Mouse (Mus musculus): ENCODE results near the gene Etfa.

Etfa gene

GRCm38 (mm10) chr9:55512027-55512543, at the start of gene Etfa:
TSS of gene Etfa (minus strand) at chr9:55512243.
- peak; percentile 96 for DNase-seq (ENCODE audit: low spot score in 2 of 2)

DNA sequence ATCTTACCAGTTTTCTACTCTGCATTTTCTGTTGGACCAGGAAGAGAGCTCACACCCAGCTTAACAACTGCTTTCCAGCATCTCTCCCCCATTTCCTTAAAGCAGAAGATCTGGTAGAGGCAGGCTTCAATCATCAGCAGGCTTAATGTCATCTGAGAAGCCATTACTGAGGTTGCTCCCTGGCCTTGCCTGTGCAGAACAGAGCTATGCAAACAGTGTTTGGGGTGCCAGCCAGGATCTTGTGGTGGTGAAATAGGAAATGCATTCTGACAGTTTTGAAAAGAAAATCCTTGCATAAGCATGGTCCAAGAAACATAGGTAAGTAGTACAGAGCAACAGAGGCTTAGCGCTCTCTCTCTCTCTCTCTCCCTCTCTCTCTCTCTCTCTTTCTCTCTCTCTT, 48.9 kb upstream of the Etfa start:
- DNase-seq (ENCODE audit: low spot score in 2 of 2) = no peak

DNA sequence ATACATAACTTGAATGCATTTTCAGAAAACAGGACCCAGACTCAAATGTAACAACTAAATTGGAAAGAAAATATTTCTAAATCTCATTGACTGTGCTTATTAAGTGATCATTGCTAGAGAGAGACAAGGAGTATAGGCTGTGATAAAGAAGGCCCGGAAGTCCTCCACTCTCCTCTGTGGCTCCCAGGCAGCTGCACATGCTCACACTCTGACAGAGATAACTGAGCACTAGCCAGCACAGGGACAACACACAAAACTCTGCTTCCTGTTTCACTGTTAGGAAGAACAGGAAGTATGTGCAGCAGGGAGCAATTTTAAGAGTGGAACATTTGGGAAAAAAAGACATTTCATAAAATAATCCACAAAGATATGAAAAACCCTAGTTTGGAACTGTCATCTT, 42.9 kb upstream of the Etfa start:
- DNase-seq (ENCODE audit: low spot score in 2 of 2) = no peak

DNA sequence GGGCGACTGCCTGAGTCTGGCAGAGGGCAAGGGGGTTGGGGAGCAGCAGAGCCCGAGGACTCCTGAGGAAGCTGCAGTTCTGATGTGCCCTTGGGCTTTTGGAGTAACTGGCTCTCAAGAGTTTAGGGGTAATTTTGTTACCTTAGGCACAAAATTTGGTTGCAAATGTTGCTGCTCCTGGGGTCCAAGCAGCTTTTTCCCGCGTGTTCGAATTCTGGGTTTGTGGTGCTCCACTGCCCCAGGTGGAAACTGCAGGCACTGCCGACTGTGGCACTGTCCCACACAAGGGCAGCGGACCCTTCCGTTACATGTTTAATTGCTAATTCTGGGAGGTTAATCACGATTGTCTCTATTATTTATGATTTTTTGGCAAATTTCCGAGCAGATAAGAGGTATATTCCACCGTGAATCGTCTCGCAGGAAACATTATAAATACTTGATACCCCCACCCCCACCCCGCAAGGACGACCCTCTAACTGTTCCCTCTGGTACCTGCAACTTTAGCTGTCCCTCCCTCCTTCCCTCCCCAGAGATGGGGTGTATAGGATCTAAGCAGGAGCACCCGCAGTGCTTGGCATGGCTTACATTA, 37.4 kb upstream of the Etfa start:
- no peak for DNase-seq (ENCODE audit: low spot score in 2 of 2)

DNA sequence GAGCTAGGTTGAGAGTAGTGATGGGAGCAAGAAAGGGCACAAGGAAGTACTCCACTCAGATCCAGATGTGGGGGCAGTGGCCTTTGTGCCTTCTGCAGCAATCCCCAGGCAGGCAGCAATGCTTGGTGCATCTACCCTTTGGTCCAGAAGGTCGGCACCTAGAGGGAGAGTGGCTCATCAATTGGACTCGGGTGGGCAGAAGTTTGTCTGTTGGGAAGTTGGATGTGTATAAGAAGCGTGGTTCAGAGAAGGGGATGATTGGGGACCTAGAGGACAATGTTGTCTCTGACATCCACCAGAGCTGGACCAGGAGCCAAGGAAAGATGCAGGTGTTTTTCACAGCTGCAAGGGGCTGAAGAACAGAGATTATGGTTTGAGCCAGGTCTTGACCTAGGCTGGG, 36.8 kb upstream of the Etfa start:
- DNase-seq (ENCODE audit: low spot score in 2 of 2) = no peak

DNA sequence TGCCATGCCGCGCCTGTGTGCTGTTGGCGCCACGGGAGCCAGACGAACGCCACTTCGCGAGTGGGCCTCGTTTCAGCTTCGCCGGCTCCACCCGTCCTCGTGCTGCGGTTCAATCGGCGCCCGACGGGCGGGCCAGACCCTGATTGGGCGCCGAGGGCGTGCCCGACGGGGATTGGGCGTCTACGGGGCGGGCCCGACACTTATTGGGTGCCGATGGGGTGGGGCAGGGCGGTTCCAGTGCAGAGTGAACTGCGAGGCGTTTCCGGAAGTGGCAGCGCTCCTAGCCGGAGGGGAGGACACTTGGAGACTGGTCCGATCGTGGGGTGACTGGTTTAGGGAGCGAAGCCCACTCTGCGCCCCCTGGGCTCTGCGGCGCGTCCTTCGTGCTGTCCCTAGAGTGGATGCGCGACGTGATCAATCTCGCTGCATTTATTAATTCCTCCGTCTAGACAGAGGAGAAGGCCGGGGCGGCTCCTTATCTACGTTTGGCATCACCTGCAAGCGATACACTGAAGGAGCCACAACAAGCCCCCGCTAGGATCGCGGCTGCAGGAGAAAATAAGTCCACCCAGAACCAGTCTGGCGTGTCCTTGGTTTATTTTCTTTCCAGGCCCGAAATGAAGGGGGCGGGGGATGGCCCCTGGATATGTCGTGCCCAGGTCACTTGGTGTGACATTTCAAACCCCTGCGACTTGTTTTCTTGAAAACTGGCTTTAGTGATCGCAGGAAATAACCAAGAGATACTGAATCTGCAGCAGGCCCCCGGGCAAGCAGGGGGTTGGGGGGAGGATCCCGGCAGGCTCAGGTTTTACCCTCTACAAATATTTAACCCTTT, 34.4 kb upstream of the Etfa start:
- peak in 1 of 2 experiments; percentile 10 for DNase-seq (ENCODE audit: low spot score in 2 of 2)

DNA sequence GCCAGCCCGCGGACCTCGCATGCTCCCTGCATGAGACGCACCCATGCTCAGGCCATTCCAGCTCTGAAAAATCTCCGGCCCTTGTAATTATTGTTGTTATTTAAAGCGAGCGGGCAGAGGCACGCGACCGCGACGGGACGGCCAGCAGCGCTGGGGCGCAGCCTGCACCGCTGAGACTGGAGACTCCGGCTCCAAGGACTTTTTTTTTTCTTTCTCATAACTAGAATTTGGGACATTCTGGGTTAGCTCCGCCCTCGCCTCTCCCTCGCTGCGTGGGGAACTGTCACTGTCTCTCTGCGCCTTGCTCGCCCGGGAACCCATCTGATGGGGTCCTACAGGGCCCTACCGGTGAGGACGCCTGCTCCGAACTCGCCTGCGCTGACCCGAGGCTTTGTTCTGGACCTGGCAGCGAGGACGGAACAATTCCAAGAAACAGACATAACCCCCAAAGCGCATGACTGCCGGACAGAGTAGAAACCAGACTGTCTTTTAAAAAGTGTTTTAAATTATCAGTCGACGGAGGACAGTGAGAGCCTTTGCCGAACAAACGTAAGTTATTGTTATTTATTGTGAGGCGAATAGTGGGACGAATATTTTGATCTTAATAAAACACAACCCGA, 33.6 kb upstream of the Etfa start:
- peak in 1 of 2 experiments; percentile 11 for DNase-seq (ENCODE audit: low spot score in 2 of 2)

DNA sequence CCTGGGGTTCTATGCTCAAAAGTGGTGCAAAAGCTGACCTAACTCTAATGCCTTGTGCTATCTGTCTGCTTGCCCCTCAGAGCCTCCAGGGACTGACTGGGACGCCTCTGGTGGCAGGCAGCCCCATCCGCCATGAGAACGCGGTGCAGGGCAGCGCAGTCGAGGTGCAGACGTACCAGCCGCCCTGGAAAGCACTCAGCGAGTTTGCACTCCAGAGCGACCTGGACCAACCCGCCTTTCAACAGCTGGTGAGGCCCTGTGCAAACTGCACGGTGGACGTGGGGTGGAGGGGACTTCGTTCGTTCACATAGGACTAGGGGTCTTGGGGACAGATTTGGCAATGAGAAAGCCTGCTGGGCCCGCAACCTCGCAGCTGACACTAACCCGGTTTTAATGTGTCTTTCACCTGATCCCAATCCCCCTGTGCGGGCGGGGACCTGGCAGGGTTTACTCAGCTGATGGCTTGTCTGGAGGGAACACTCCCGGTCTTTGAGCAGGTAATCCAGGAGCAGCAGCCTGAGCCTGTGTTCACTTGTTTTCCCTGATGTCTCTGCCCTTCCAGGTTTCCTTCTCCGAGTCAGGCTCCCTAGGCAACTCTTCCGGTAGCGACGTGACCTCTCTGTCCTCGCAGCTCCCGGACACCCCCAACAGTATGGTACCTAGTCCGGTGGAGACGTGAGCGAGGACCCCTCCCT, 33.0 kb upstream of the Etfa start:
- peak in 1 of 2 experiments; percentile 25 for DNase-seq (ENCODE audit: low spot score in 2 of 2)

DNA sequence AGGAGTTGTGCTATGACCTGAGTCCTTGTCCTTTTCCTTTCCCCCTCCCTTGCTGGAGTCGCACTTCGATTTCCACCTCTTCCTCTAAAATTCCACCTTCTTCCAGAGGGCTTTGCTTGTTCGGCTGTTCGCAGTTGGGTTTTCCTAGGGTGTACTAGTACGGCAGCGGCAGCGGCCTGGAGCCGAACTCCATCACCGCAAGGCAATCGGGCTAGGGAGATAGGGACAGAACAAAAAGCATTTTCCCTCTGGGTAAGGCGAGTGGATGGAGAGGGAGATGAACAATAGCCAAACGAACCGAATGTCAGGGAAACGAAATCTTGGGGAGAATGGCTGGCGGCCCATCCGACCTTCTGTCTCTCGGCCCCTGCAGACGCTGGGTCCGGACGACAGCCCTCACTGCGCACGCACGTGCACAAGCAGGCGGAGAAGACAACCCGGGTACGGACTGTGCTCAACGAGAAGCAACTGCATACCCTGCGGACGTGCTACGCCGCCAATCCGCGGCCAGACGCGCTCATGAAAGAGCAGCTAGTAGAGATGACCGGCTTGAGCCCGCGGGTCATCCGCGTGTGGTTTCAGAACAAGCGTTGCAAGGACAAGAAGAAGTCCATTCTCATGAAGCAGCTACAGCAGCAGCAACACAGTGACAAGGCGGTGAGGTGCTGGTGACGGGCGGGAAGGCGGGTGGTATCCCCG, 31.8 kb upstream of the Etfa start:
- peak in 1 of 2 experiments; percentile 37 for DNase-seq (ENCODE audit: low spot score in 2 of 2)

DNA sequence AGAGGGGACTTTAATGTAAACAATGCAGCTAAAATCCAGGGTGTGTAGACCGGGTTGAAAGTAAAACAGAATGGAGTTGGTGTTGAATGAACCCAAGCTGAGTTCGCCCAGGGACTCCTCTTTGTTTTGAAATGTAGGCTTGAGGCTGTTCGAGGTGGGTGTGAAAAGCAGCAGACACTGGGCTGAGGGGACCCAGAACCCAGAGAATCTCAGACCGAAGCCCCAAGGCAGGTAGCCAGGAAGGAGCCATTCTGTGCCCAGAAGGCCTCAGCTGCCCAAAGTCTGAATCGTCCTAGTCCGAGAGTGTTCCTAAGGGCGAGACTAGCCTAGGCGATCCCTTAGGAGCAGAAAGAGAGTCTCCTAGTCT, 31.3 kb upstream of the Etfa start:
- DNase-seq (ENCODE audit: low spot score in 2 of 2) = peak in 1 of 2 experiments; percentile 26

GRCm38 (mm10) chr9:55542366-55543325, 30.6 kb upstream of the Etfa start:
- no peak for DNase-seq (ENCODE audit: low spot score in 2 of 2)

DNA sequence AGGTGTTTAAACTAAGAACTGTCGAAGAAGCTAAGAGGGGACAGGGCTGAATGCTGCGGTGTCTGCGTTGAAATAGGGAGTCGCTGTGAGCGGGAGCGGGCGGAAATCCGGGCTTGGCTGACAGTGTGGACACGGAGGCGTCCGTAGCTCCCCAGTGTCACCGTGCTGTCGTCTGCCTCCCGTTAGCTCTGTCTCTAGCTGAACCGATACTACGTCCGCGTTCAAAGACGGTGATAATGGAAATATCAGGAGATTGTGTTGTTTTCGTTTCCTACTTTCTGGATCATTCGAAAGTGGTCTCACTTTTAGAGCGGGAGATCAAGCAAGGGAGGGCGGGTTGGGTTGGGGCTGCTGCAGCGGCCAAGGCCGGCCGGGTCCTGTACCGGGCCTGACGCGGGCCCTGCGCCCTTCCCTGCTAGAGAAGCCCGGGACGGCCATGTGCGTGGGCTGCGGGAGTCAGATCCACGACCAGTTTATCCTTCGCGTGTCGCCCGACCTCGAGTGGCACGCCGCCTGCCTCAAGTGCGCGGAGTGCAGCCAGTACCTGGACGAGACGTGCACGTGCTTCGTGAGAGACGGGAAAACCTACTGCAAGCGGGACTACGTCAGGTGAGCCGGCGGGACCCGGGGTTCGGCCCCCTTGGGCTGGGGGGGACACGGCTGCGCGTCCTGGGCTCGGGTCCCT, 29.8 kb upstream of the Etfa start:
- DNase-seq (ENCODE audit: low spot score in 2 of 2) = peak in 1 of 2 experiments; percentile 33

GRCm38 (mm10) chr9:55540888-55541287, 28.8 kb upstream of the Etfa start:
- peak; percentile 24 to 31 for DNase-seq (ENCODE audit: low spot score in 2 of 2)

- no peak for DNase-seq (ENCODE audit: low spot score in 2 of 2)
Measured at GRCm38 (mm10) chr9:55540391-55540770, 28.3 kb upstream of the Etfa start.

- no peak for DNase-seq (ENCODE audit: low spot score in 2 of 2)
Measured at GRCm38 (mm10) chr9:55539661-55540390, 27.8 kb upstream of the Etfa start.

- DNase-seq (ENCODE audit: low spot score in 2 of 2) = no peak
Measured at GRCm38 (mm10) chr9:55539006-55539405, 27.0 kb upstream of the Etfa start.

- no peak for DNase-seq (ENCODE audit: low spot score in 2 of 2)
Measured at GRCm38 (mm10) chr9:55538377-55538776, 26.3 kb upstream of the Etfa start, which contains the start of gene Isl2. TSS of gene Isl2 (plus strand) at chr9:55538672.

DNA sequence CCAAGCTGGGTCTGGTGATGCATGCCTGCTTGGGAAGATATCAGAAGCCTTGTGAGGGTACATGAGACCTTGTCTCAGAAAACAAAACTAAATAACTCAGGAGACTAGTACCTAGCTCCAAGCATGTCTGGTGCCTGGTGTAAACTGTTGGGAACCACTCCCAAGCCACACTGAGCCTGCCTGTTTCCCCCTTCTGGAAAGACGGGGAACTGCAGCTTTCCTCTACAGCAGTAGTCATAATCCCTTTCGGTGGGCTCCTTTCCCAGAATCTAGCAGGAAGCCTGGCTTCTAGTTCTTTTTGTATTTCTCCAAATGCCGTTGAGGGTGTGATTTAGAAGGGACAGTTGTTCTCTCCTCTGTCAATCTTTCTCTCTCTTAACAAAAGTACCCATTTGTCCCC, 23.9 kb upstream of the Etfa start:
- peak in 1 of 2 experiments; percentile 50 for DNase-seq (ENCODE audit: low spot score in 2 of 2)

GRCm38 (mm10) chr9:55525716-55526115, 13.7 kb upstream of the Etfa start:
- no peak for DNase-seq (ENCODE audit: low spot score in 2 of 2)

Data from heart, adult 9 months (tissue).